Mouse (Mus musculus) liver, adult 2 months (tissue): Measurements from ENCODE around the gene Gm45717. TPM values are rescaled to one million over a fixed set of nuclear protein-coding genes. Genes with fewer than 3 reads are reported as not detected.

ENCODE experiments used
- DNase-seq: peaks from one replicate; pipeline ENCODE4 v3.0.0-alpha.2; 2011; ENCODE audit warnings: low read depth, low spot score; ENCODE audit errors: extremely low read depth
- H3K27ac ChIP-seq: fragments of 200-500 bp; replicated peaks from 2 replicates; pipeline ENCODE4 v1.5.1; 2012; ENCODE audit warnings: low read depth, mild to moderate bottlenecking, control low read depth, inconsistent platforms, low read length; ENCODE audit not compliant: insufficient read depth
- H3K27me3 ChIP-seq: fragments of 200-500 bp; 2 replicates; pipeline ENCODE4 v1.6.1; 2012; ENCODE audit warnings: mild to moderate bottlenecking, moderate library complexity, low read length, inconsistent platforms; ENCODE audit not compliant: control insufficient read depth, insufficient read depth
- H3K36me3 ChIP-seq: fragments of 200-500 bp; 2 replicates; pipeline ENCODE4 v1.6.1; 2012; ENCODE audit warnings: low read length, inconsistent platforms; ENCODE audit not compliant: control insufficient read depth, insufficient read depth
- H3K4me1 ChIP-seq: fragments of 200-500 bp; 2 replicates; pipeline ENCODE4 v1.6.1; 2011; ENCODE audit warnings: low read length; ENCODE audit not compliant: control insufficient read depth, insufficient read depth
- H3K4me3 ChIP-seq: fragments of 200-500 bp; 2 replicates; pipeline ENCODE4 v1.5.1; 2011; ENCODE audit warnings: low read depth, mild to moderate bottlenecking, control low read depth, low read length, moderate library complexity; ENCODE audit not compliant: insufficient read depth
- H3K79me2 ChIP-seq: fragments of 200-500 bp; 2 replicates; pipeline ENCODE4 v1.6.1; 2012; ENCODE audit warnings: inconsistent platforms, mild to moderate bottlenecking, low read length, moderate library complexity; ENCODE audit not compliant: control insufficient read depth, insufficient read depth
- H3K9ac ChIP-seq: fragments of 200-500 bp; 2 replicates; pipeline ENCODE4 v1.6.1; 2012; ENCODE audit warnings: low read depth, mild to moderate bottlenecking, control low read depth, inconsistent platforms, low read length
- CTCF ChIP-seq: fragments of 200-500 bp; IDR thresholded peaks from 2 replicates; pipeline ENCODE4 v1.5.1; 2011; ENCODE audit warnings: low read depth, low read length, control low read depth
- POLR2A ChIP-seq: fragments of 200-500 bp; IDR thresholded peaks from 2 replicates; pipeline ENCODE4 v1.6.1; 2011; ENCODE audit warnings: low read length, control low read depth; ENCODE audit not compliant: insufficient read depth; ENCODE audit errors: extremely low read depth
- WGBS: fragments of 180-500 bp; shearing (Covaris S2); methylation state at CpG from one replicate; pipeline ENCODE4 v1.1.7; 2018; 5-methylcytosine and 5-hydroxymethylcytosine counted together
- polyA plus RNA-seq: library from polyadenylated mRNA; depleted of rRNA; stranded (reverse); fragments of >200 nt; gene quantifications from 2 replicates; pipeline ENCODE4 v1.2.3, GENCODE M21; 2012
- total RNA-seq: library from RNA; depleted of rRNA; stranded (reverse); fragments of >200 nt; gene quantifications from 2 replicates; pipeline ENCODE4 v1.2.3, GENCODE M21; 2014

The Gm45717 gene
- total and polyA plus RNA-seq, 2 experiments, result not detected

GRCm38 (mm10) chr7:140955342-140955741 is 395 bp downstream of the Gm45717 start:
- Histone ChIP-seq H3K36me3 (no peaks in the 10 kb centered on the region), H3K27me3 (no peaks in the 10 kb centered on the region), H3K27ac (peak overlapping the region; percentile 95), H3K4me1 (peaks cover 11% of the 10 kb centered on the region), H3K4me3 (peak overlapping the region; percentile 77), H3K79me2 (peaks cover 17% of the 10 kb centered on the region), H3K9ac (peak overlapping the region; percentile 88)
- TF ChIP-seq CTCF, result no peak
- TF ChIP-seq POLR2A, result no peak
- DNase-seq, result peak; percentile 50
- WGBS, result 3% methylated on average over 17 of the region's 17 CpGs

GRCm38 (mm10) chr7:140954733-140955071 is 1.0 kb downstream of the Gm45717 start:
- Histone ChIP-seq H3K4me1 (peaks cover 11% of the 10 kb centered on the region), H3K4me3 (peak overlapping the region; percentile 77), H3K36me3 (no peaks in the 10 kb centered on the region), H3K27me3 (no peaks in the 10 kb centered on the region), H3K9ac (peak overlapping the region; percentile 88), H3K79me2 (peaks cover 17% of the 10 kb centered on the region), H3K27ac (peak overlapping the region; percentile 95)
- peak; percentile 58 for DNase-seq
- WGBS, result 2% methylated on average over 9 of the region's 9 CpGs
- TF ChIP-seq CTCF (no peak), POLR2A (no peak)

GRCm38 (mm10) chr7:140953800-140954732 is 1.7 kb downstream of the Gm45717 start:
- 40% methylated on average over 15 of the region's 15 CpGs for whole genome bisulfite sequencing
- Histone ChIP-seq H3K36me3 (no peaks in the 10 kb centered on the region), H3K4me3 (peak overlapping the region; percentile 77), H3K79me2 (peaks cover 17% of the 10 kb centered on the region), H3K9ac (peak overlapping the region; percentile 67), H3K27ac (peak overlapping the region; percentile 95), H3K27me3 (no peaks in the 10 kb centered on the region), H3K4me1 (peaks cover 11% of the 10 kb centered on the region)
- TF ChIP-seq POLR2A (no peak), CTCF (no peak)
- DNase-seq, result no peak

- Histone ChIP-seq H3K36me3 (no peaks in the 10 kb centered on the region), H3K4me3 (no peak overlapping the region; the same call in 1 of the 2 replicates), H3K27ac (peak overlapping the region; percentile 72), H3K27me3 (no peaks in the 10 kb centered on the region), H3K79me2 (peaks cover 17% of the 10 kb centered on the region), H3K4me1 (peaks cover 12% of the 10 kb centered on the region), H3K9ac (peak overlapping the region; percentile 30)
- TF ChIP-seq CTCF (no peak), POLR2A (no peak)
- WGBS, result 64% methylated on average over 11 of the region's 11 CpGs
- DNase-seq, result no peak
Observed at GRCm38 (mm10) chr7:140953133-140953532, 2.6 kb downstream of the Gm45717 start.

- 70% methylated on average over 7 of the region's 7 CpGs for WGBS
- Histone ChIP-seq H3K4me1 (peaks cover 15% of the 10 kb centered on the region), H3K4me3 (no peak overlapping the region), H3K9ac (peak overlapping the region; percentile 22; the same call in 1 of the 2 replicates), H3K79me2 (peaks cover 17% of the 10 kb centered on the region), H3K27me3 (no peaks in the 10 kb centered on the region), H3K27ac (peak overlapping the region; percentile 72), H3K36me3 (no peaks in the 10 kb centered on the region)
- no peak for TF ChIP-seq POLR2A
- no peak for TF ChIP-seq CTCF
- no peak for DNase-seq
Observed at GRCm38 (mm10) chr7:140952441-140952840, 3.3 kb downstream of the Gm45717 start.

GRCm38 (mm10) chr7:140951765-140952164 is 4.0 kb downstream of the Gm45717 start:
- Histone ChIP-seq H3K27me3 (no peaks in the 10 kb centered on the region), H3K4me1 (peaks cover 16% of the 10 kb centered on the region; the same call in 1 of the 2 replicates), H3K79me2 (peaks cover 17% of the 10 kb centered on the region), H3K36me3 (no peaks in the 10 kb centered on the region), H3K9ac (peak overlapping the region; percentile 24; the same call in 1 of the 2 replicates), H3K4me3 (no peak overlapping the region), H3K27ac (peak overlapping the region; percentile 58)
- DNase-seq, result no peak
- WGBS, result 59% methylated on average over 6 of the region's 6 CpGs
- TF ChIP-seq POLR2A (no peak), CTCF (no peak)
